Mouse (Mus musculus) layer of hippocampus, adult 2 months (tissue): ENCODE data around the gene Mgat5. TPM values are rescaled to one million over a fixed set of nuclear protein-coding genes. Genes with fewer than 3 reads are reported as not detected.

Source experiments
- DNase-seq, 2 experiments: peaks; one replicate each; pipeline ENCODE4 v3.0.0; 2022; ENCODE audit warnings: low spot score in 2 of 2
- H3K27ac ChIP-seq: fragments of 200-600 bp; 2 replicates; pipeline ENCODE4 v1.8.1; 2022
- H3K4me3 ChIP-seq: fragments of 200-600 bp; 2 replicates; pipeline ENCODE4 v1.8.1; 2022; ENCODE audit warnings: mild to moderate bottlenecking
- CTCF ChIP-seq: fragments of 200-600 bp; conservative IDR thresholded peaks from 2 replicates; pipeline ENCODE4 v1.8.1; 2022; ENCODE audit warnings: antibody characterized with exemption, mild to moderate bottlenecking, moderate library complexity
- total RNA-seq, 2 experiments: library from RNA; stranded (reverse); gene quantifications; 2 replicates each; pipeline ENCODE4 v1.2.3; 2021

The Mgat5 gene
- total RNA-seq, 2 experiments from 2014 or later: 51.0 to 52.4 TPM

DNA sequence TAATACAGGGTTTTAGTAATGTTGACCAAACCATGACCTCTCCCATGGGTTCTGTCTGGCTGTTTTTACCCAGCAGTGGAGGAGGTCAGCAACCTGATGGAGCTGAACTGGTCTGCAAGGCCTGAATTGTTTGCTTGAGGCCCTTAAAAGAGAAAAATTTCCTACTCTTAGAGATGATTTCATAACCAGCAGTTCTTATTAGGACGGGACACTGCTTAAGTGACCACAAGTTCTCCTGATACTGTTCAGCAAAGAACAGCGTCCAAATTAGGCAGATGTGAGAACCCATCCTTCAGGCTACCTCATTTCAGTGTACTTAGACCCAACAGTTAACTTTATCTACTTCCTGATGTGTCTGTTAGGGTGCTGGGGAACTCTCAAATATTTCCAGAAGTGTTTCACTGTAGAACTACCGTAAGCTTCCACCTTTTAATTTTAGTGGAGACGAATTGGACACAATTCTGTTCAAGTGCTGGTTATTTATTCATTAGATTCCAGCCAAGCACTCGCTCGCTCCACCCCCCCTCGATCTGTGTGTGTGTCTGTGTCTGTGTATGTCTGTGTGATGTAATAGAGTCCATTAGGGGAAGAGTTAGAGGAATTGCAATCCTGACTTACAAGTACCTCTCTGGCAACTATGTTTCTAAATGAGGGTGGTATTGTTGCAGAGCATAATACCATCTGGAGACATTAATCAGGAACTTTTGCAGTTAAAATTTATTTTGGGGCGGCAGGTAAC is 17.4 kb downstream of the Mgat5 start:
- TF ChIP-seq CTCF: no peak
- DNase-seq: no peak
- Histone ChIP-seq H3K27ac (no peak overlapping the region), H3K4me3 (no peak overlapping the region)

GRCm38 (mm10) chr1:127225060-127225459 is 20.2 kb downstream of the Mgat5 start:
- Histone ChIP-seq H3K27ac (no peak overlapping the region), H3K4me3 (no peak overlapping the region)
- DNase-seq: no peak
- TF ChIP-seq CTCF: no peak

DNA sequence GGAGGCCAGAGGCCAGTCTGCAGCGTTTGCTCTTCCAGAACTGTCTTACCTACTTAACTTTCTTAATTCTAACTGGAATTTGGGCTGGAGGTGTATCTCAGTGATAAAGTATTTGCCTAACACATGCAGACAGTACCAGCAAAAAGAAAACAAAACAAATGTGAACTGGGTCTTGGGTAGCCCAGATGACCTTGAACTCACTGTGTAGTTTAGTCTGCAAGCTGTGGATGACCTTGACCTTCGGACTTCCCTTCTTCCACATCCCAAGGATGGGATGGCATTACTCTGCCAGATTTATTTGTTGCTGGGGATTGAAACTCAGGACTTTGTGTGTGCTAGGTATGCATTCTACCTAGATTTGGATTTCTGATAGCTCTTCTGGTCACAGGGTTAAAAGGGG is 24.2 kb downstream of the Mgat5 start:
- no peak for DNase-seq
- Histone ChIP-seq H3K27ac (no peak overlapping the region), H3K4me3 (no peak overlapping the region)
- no peak for TF ChIP-seq CTCF

- no peak for TF ChIP-seq CTCF
- DNase-seq: no peak
- no peak overlapping the region for H3K27ac ChIP-seq
- H3K4me3 ChIP-seq: no peak overlapping the region
These were observed 25.7 kb downstream of the Mgat5 start for GRCm38 (mm10) chr1:127230468-127230867.

- DNase-seq: no peak
- Histone ChIP-seq H3K27ac (no peak overlapping the region), H3K4me3 (no peak overlapping the region)
- TF ChIP-seq CTCF: no peak
These were observed 28.4 kb downstream of the Mgat5 start for GRCm38 (mm10) chr1:127233191-127233651.

- Histone ChIP-seq H3K27ac (no peak overlapping the region), H3K4me3 (no peak overlapping the region)
- TF ChIP-seq CTCF: no peak
- no peak for DNase-seq
These were observed 30.3 kb downstream of the Mgat5 start for GRCm38 (mm10) chr1:127235157-127235556.

DNA sequence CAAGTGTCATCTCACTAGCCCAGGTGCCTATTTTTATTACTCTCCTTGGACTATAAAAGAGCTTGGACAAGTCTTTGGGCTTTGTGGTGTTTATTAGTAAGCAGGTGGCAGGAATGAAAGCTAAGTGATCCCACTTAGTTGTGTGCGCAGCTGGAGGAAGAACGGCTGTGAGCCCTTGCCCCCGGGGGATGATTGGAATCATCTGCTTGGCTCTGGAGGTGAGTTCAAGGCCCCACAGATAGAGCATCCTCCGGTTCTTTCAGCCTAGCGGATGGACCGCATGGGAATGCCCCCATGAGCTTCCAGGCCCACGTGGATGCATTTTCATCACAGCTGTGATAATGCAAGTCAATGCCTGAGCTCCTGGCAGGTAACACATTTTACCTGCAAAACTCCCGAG is 31.6 kb downstream of the Mgat5 start:
- no peak overlapping the region for H3K4me3 ChIP-seq
- no peak for DNase-seq
- no peak overlapping the region for H3K27ac ChIP-seq
- TF ChIP-seq CTCF: no peak

GRCm38 (mm10) chr1:127238871-127239314 is 34.1 kb downstream of the Mgat5 start:
- no peak for DNase-seq
- peak; percentile 42 for TF ChIP-seq CTCF
- Histone ChIP-seq H3K27ac (peak overlapping the region; percentile 32; the same call in 1 of the 2 replicates), H3K4me3 (no peak overlapping the region)

DNA sequence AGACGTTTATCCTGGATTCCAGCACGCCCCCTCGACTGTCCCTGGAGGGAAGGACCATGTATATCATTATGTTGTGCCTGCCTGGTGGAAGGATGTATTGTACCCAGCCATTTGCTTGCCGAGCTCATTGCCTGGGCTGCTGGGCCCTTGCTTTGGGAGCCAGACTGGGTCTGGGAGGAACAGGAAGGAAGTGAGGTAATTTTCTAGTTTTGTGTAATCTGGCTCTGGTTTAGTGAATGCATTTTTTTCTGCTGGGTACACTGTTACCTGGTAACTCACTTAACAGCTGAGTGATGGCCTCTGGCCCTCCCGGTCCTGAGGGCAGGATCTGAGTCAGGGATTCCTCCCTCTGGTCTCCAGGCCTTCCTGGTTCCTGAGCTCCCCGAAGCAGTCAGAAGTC is 35.1 kb downstream of the Mgat5 start:
- no peak overlapping the region for H3K4me3 ChIP-seq
- TF ChIP-seq CTCF: no peak
- no peak for DNase-seq
- H3K27ac ChIP-seq: peak overlapping the region; percentile 32; the same call in 1 of the 2 replicates

- no peak for TF ChIP-seq CTCF
- Histone ChIP-seq H3K27ac (0 out of 2 replicates have a peak overlapping the region, but pooled peaks have one; percentile 16), H3K4me3 (no peak overlapping the region)
- DNase-seq: no peak
These were observed 37.5 kb downstream of the Mgat5 start for GRCm38 (mm10) chr1:127242151-127242887.

GRCm38 (mm10) chr1:127242888-127243588 is 38.2 kb downstream of the Mgat5 start:
- H3K4me3 ChIP-seq: no peak overlapping the region
- TF ChIP-seq CTCF: no peak
- no peak overlapping the region for H3K27ac ChIP-seq
- no peak for DNase-seq

GRCm38 (mm10) chr1:127244054-127244770 is 39.4 kb downstream of the Mgat5 start:
- no peak for DNase-seq
- Histone ChIP-seq H3K4me3 (no peak overlapping the region), H3K27ac (no peak overlapping the region)
- no peak for TF ChIP-seq CTCF
